Mouse (Mus musculus) urinary bladder, postnatal 25 days (tissue): ENCODE data around the gene E2f4.
A peak's percentile ranks its signal among the peaks of the same experiment; 100 is the strongest.

ENCODE experiments used
- DNase-seq: peaks from one replicate; pipeline ENCODE4 v3.0.0; 2022; ENCODE audit warnings: low spot score

E2f4 gene

DNA sequence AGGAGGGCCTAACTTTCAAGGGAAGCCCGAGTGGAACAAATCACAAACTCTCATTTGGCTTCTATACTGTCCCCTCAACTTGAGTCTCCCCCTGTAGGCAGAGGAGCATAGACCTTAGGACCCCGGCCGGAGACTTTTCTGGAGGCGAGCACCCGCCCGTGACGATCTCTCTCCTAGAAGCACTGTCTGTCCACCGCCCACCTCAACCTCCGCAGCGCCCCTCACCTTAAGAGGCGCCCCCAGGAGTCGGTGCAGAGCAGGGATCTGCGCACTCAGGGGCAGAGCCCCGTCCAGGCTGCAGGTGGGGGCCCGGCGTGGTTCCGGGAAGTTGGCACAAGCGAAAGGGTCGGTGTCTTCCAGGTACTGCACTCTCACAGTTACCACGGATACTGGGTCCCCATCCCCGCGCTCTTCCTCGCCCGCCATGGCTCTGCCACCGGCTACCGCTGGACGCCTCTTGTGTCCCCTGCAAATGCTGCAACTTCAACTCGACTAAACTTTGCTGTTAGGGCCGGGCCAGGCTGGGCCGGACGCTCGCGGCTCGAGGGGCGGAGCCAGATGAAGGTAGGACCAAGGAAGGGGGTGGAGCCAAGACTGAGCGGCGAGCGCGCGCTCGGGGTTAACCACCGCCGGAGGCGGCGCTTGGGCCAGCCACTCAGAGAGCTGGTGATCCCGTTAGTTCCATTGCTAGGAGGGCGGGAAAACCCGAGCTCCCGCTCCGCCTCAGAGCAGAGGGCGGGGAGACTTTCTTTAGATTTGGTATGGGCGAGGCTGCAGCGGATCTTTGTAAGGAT lies 50.2 kb downstream of the E2f4 start, which contains the start of gene Fhod1:
Gene Fhod1, minus strand, starts transcription at position 526 of the 794 bp plus-strand sequence.
- DNase-seq, result peak; percentile 88

- DNase-seq, result peak; percentile 32
Observed at GRCm38 (mm10) chr8:105348450-105349095, 51.1 kb downstream of the E2f4 start, which contains the start of gene Slc9a5. Slc9a5 (plus strand) TSS chr8:105348843.

DNA sequence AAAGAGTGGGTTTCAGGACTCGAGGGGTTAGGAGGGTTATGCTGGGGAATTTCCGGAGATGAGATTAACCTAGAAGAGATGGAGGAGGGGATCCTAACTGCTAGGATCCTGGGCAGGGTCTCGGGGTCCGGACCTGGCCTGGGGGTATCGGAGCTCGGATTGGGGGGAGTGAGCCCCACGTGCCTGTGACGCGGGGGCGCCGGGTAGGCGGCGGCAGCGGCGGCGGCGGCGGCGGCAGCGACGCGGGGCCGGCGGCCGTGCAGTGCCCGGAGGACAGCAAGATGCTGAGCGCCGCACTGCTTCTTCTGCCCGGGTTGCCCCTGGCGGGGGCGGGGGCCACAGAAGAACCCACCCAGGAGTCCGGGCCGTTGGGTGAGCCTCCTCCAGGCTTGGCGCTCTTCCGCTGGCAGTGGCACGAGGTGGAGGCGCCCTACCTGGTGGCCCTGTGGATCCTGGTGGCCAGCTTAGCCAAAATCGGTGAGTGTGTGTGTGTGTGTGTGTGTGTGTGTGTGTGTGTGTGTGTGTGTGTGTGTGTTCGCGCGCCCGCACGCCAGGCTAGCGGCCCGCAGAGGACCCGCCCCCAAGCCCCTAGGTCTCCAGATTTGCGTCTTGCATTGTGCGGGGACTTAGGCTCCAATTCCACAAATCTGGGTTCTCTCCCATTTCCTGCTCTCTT lies 51.8 kb downstream of the E2f4 start:
- no peak for DNase-seq

DNA sequence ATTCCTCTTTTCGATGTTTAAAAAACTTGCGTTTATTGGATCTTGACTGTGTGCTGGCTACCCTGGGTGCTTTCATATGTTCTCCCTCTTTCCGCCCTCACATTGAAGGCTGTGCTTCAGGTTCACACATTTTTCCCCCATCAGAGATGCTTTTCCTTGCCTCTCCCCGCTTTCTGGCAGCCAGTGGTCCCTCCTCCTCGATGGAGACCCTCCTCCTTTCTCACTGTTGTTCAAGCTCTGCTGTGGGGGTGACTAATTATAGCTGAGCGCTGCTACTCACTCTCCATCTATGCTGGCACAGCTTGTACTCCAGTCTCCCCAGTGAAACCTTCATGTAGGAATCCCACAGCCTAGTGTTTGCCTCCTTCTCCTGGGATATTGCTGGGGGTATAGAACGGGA lies 52.7 kb downstream of the E2f4 start:
- no peak for DNase-seq

DNA sequence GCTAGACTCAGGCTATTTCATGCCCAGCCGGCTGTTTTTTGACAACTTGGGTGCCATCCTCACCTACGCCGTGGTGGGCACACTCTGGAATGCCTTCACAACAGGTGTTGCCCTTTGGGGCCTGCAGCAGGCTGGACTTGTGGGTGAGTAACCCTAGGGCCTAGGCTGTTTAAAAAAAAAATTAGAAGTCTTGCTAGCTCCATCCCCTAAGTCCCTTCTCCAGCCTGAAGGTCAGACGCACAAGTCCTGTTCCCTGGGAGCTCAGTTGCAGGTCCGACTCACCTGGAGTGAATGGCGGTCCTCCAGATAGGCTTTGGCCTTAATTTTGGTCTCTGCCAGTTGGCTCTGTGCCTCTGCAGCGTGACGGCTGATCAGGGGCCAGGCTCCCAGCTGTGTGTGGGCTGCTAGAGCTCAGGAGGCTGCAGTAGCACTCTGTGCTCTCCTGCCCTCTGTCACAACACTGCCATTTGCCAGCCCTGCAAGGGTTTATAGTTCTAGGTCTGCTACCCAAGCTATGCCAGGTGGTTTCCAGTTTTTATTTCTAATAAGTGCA lies 56.2 kb downstream of the E2f4 start:
- DNase-seq, result no peak

- DNase-seq, result no peak
Observed at GRCm38 (mm10) chr8:105354549-105354948, 57.1 kb downstream of the E2f4 start.
